Mouse (Mus musculus): ENCODE measurements at regions not wholly inside any gene's neighbourhood (a gene's known extent, or its start where the extent isn't known, plus 50 kb on each side); places are given as distances from the start of the nearest gene placed in this dataset.

- no peak for DNase-seq (ENCODE audit: low spot score in 2 of 2)
These were observed 250.0 kb downstream of the Sec61b start for GRCm38 (mm10) chr4:47724331-47725004.

GRCm38 (mm10) chr4:47725005-47725340 is 250.5 kb downstream of the Sec61b start:
- DNase-seq (ENCODE audit: low spot score in 2 of 2), result no peak

GRCm38 (mm10) chr4:47746498-47747190 is 272.2 kb downstream of the Sec61b start:
- DNase-seq (ENCODE audit: low spot score in 2 of 2), result no peak

- no peak for DNase-seq (ENCODE audit: low spot score in 2 of 2)
These were observed 272.6 kb upstream of the Nr4a3 start for GRCm38 (mm10) chr4:47772230-47772920.

GRCm38 (mm10) chr4:47774664-47775063 is 270.3 kb upstream of the Nr4a3 start:
- DNase-seq (ENCODE audit: low spot score in 2 of 2), result no peak

GRCm38 (mm10) chr4:47781039-47781438 is 263.9 kb upstream of the Nr4a3 start:
- no peak for DNase-seq (ENCODE audit: low spot score in 2 of 2)

- DNase-seq (ENCODE audit: low spot score in 2 of 2), result no peak
These were observed 248.0 kb upstream of the Nr4a3 start for GRCm38 (mm10) chr4:47796977-47797376.

GRCm38 (mm10) chr4:47799165-47799564 is 245.8 kb upstream of the Nr4a3 start:
- DNase-seq (ENCODE audit: low spot score in 2 of 2), result no peak

- DNase-seq (ENCODE audit: low spot score in 2 of 2), result no peak
These were observed 241.8 kb upstream of the Nr4a3 start for GRCm38 (mm10) chr4:47803111-47803510.

- DNase-seq (ENCODE audit: low spot score in 2 of 2), result no peak
These were observed 237.1 kb upstream of the Nr4a3 start for GRCm38 (mm10) chr4:47807877-47808276.

- DNase-seq (ENCODE audit: low spot score in 2 of 2), result no peak
These were observed 230.9 kb upstream of the Nr4a3 start for GRCm38 (mm10) chr4:47814030-47814429.

- DNase-seq (ENCODE audit: low spot score in 2 of 2), result no peak
These were observed 226.4 kb upstream of the Nr4a3 start for GRCm38 (mm10) chr4:47818371-47819159.

GRCm38 (mm10) chr4:47820562-47820961 is 224.4 kb upstream of the Nr4a3 start:
- no peak for DNase-seq (ENCODE audit: low spot score in 2 of 2)

- no peak for DNase-seq (ENCODE audit: low spot score in 2 of 2)
These were observed 221.7 kb upstream of the Nr4a3 start for GRCm38 (mm10) chr4:47823299-47823698.

GRCm38 (mm10) chr4:47824083-47824482 is 220.9 kb upstream of the Nr4a3 start:
- DNase-seq (ENCODE audit: low spot score in 2 of 2), result no peak

GRCm38 (mm10) chr4:47832905-47833304 is 212.0 kb upstream of the Nr4a3 start:
- DNase-seq (ENCODE audit: low spot score in 2 of 2), result no peak

GRCm38 (mm10) chr4:47838411-47838810 is 206.5 kb upstream of the Nr4a3 start:
- no peak for DNase-seq (ENCODE audit: low spot score in 2 of 2)

- DNase-seq (ENCODE audit: low spot score in 2 of 2), result no peak
These were observed 202.8 kb upstream of the Nr4a3 start for GRCm38 (mm10) chr4:47842128-47842656.

- DNase-seq (ENCODE audit: low spot score in 2 of 2), result no peak
These were observed 199.7 kb upstream of the Nr4a3 start for GRCm38 (mm10) chr4:47845239-47845638.

GRCm38 (mm10) chr4:47846389-47847318 is 198.3 kb upstream of the Nr4a3 start:
- no peak for DNase-seq (ENCODE audit: low spot score in 2 of 2)

Measured in gastrocnemius, adult 8-10 months (tissue).